Mouse (Mus musculus) lung, adult 2 months (tissue): Measurements from ENCODE around the gene Angptl2. TPM values are rescaled to one million over a fixed set of nuclear protein-coding genes. Genes with fewer than 3 reads are reported as not detected.

Source experiments
- DNase-seq: peaks from one replicate; pipeline ENCODE4 v3.0.0; 2022
- H3K4me1 ChIP-seq: fragments of 200-500 bp; 2 replicates; pipeline ENCODE4 v1.6.1; 2011; ENCODE audit warnings: low read length; ENCODE audit not compliant: control insufficient read depth, insufficient read depth
- H3K4me3 ChIP-seq: fragments of 200-500 bp; replicated peaks from 2 replicates; pipeline ENCODE3; 2011; ENCODE audit warnings: low read depth, mild to moderate bottlenecking, control low read depth, low read length; ENCODE audit errors: extremely low read depth
- CTCF ChIP-seq: fragments of 200-500 bp; IDR thresholded peaks from 2 replicates; pipeline ENCODE4 v1.5.1; 2011; ENCODE audit warnings: mild to moderate bottlenecking, low read length, control low read depth; ENCODE audit not compliant: insufficient read depth
- POLR2A ChIP-seq: fragments of 200-500 bp; IDR thresholded peaks from 2 replicates; pipeline ENCODE4 v1.6.1; 2011; ENCODE audit warnings: low read depth, mild to moderate bottlenecking, control low read depth, low read length, borderline replicate concordance; ENCODE audit errors: extremely low read depth
- WGBS: fragments of 180-500 bp; shearing (Covaris S2); methylation state at CpG from one replicate; pipeline ENCODE4 v1.1.7; 2018; 5-methylcytosine and 5-hydroxymethylcytosine counted together
- polyA plus RNA-seq: library from polyadenylated mRNA; depleted of rRNA; stranded (reverse); fragments of >200 nt; gene quantifications from 2 replicates; pipeline ENCODE4 v1.2.3, GENCODE M21; 2012

Angptl2 gene
- polyA plus RNA-seq, 1 experiment = 98.5 TPM

DNA sequence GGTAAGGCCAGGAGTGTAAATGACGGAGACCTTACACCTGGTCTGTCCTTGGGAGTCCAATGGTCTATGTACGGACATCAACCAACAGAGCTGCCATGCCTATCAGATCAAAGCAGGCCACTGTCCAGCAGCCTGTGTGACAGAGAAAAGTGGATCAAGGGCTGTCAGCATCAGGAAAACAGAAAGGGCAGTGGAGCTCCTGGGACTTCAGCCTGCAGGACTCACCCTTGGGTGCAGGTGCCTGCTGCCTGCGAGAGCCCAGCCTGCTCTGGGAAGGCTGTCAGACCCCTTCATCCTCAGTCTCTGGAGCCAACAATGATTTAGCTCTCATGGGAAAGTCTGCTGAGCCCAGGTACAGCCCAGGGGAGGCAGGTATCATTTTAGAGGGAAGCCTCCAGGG, 45.6 kb downstream of the Angptl2 start:
- 90% methylated on average over 3 of the region's 3 CpGs for WGBS
- peaks cover 4% of the 10 kb centered on the region; the same call in 1 of the 2 replicates for H3K4me1 ChIP-seq
- no peak overlapping the region for H3K4me3 ChIP-seq
- TF ChIP-seq POLR2A = no peak
- TF ChIP-seq CTCF = no peak
- no peak for DNase-seq

DNA sequence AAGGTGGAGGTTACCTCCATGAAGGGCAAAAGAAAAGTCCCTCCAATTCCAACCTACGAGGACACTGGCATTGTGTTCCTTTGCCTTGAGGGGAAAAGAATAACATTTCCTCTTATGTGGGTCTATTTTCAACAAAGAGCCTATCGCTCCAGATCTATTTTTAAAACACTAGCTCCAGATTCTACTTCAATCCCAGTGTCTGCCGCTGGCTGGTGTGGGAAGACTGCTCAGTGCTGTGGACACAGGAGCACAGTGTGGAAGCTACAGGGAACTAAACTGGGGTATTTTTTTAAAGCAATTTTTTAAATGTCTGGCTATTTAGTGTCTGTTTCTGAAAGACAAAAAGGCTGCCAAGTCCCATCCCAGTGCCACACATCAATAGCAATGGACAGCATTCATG, 49.9 kb downstream of the Angptl2 start:
- 48% methylated on average over 3 of the region's 3 CpGs for WGBS
- TF ChIP-seq CTCF (no peak), POLR2A (no peak)
- Histone ChIP-seq H3K4me3 (no peak overlapping the region), H3K4me1 (no peaks in the 10 kb centered on the region)
- no peak for DNase-seq

DNA sequence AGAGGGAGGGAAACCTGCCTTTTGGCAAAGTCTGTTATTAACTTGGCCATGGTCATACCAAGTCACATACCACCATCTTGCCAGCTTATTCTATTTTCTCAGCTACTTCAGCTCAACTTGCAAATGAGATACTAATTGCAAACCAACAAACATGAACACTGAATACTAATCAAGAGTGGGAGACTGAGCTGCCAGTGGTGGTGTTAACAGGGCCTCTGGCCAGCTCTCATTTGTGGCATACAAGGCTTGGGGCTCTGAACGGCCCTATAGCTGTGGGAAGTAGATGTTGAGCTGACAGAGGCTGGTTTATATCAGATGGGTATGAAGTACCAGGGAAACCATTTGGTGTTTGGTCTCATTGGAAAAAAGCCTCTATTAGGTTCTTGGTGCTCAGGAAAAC, 51.2 kb downstream of the Angptl2 start:
- H3K4me1 ChIP-seq = no peaks in the 10 kb centered on the region
- DNase-seq = no peak
- TF ChIP-seq POLR2A = no peak
- TF ChIP-seq CTCF = no peak
- 90% methylated on average over 1 of the region's 1 CpGs for WGBS
- H3K4me3 ChIP-seq = no peak overlapping the region

DNA sequence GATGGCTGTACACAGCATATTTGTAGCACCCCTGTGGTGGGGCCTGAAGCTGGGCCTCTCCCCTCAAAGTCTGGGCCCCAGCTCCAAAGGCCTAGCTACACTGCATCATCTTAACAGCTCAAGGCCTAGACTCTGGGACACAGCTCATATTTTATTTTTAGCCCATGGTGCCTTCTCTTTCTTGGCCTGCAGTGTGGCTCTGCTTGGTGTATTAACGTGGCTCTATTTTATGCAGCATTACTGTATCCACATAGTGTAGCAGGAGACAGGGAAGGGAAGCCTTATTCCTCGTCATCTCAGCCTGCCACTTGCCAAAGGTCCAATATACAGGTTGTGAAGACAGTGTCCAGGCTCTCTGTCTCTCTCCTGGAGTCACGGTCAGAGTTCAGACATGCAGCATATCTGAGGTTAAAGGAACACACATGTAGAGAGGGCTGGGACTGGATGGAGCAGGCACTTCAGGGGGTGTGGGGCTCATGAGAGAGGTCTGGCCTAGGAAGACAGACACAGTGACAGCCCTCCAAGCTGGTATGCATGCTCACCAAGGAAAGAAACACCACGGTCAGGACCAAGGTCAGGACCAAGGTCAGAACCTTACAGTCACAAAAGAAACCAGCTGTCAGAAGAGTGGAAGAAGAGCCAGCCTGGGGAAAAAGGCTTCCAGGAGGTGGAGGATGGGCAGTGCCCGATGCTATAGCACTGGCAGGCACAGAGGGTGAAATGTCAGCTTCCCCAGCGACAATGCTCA, 52.7 kb downstream of the Angptl2 start:
- Histone ChIP-seq H3K4me1 (no peaks in the 10 kb centered on the region), H3K4me3 (no peak overlapping the region)
- DNase-seq = no peak
- TF ChIP-seq CTCF = no peak
- TF ChIP-seq POLR2A = no peak
- 71% methylated on average over 6 of the region's 6 CpGs for WGBS

DNA sequence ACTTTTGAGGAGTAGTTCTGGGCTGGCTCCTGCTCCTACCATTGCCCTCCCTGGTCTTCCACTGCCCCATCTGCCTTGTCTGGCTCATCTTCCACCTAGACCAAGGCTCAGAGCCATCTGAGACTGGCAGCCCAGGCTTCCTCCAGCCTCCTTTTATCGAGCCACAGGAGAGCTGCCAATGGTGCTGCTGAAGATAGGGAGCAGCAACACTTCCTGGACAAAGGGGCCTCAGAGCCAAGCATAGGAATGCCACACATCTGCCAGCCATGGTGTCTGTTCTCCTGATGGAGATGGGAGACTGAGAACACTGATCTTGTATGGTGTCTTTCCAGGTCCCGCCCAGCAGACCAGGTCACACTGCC, 53.2 kb downstream of the Angptl2 start:
- DNase-seq = no peak
- WGBS = 68% methylated on average over 2 of the region's 2 CpGs

DNA sequence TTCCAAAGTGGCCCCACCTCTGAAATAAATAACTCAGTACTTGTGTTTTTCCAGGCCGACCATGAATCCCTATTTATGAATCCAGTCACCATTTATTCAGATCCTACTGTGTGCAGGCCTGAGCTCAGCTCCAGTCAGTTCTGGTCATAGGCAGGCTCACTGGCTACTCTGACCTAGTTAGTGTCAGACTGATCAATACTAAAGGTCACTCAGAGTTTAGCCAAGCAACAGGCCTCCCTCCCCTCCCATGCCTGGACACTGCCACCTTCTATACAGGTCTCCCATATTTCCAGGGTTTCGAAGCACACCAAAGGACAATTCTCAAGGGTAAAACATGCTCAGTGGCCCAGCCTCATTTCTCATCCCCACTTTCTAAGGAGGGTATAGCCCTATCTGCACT, 54.7 kb downstream of the Angptl2 start:
- DNase-seq = no peak
- WGBS = 94% methylated on average over 2 of the region's 2 CpGs
- Histone ChIP-seq H3K4me3 (no peak overlapping the region), H3K4me1 (no peaks in the 10 kb centered on the region)
- TF ChIP-seq CTCF (no peak), POLR2A (no peak)

More for the DNA sequence above, 53.2 kb downstream of the Angptl2 start:
- no peak for TF ChIP-seq POLR2A
- no peak for TF ChIP-seq CTCF
- H3K4me3 ChIP-seq = no peak overlapping the region
- no peaks in the 10 kb centered on the region for H3K4me1 ChIP-seq

DNA sequence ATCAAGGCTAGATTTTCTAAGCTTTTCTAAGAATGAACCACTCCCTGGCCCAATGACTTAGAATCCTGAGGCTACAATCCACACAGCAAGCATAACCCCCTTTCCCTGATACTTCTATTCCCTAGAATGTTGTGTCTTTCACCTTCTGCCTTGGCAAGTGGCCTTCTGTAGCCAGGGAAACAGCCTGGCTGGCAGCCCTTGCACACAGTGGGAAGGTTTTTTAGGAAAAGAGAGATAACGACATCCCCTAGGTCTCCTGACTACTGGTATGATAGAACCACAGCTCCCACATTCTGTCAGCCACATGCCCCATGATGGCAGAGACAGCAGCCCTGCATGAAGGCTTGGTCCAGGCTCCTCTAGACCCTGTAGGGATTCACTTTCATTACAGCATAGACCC, 55.6 kb downstream of the Angptl2 start:
- DNase-seq = no peak
- Histone ChIP-seq H3K4me3 (no peak overlapping the region), H3K4me1 (no peaks in the 10 kb centered on the region)
- no peak for TF ChIP-seq CTCF
- TF ChIP-seq POLR2A = no peak
- 78% methylated on average over 1 of the region's 1 CpGs for WGBS

DNA sequence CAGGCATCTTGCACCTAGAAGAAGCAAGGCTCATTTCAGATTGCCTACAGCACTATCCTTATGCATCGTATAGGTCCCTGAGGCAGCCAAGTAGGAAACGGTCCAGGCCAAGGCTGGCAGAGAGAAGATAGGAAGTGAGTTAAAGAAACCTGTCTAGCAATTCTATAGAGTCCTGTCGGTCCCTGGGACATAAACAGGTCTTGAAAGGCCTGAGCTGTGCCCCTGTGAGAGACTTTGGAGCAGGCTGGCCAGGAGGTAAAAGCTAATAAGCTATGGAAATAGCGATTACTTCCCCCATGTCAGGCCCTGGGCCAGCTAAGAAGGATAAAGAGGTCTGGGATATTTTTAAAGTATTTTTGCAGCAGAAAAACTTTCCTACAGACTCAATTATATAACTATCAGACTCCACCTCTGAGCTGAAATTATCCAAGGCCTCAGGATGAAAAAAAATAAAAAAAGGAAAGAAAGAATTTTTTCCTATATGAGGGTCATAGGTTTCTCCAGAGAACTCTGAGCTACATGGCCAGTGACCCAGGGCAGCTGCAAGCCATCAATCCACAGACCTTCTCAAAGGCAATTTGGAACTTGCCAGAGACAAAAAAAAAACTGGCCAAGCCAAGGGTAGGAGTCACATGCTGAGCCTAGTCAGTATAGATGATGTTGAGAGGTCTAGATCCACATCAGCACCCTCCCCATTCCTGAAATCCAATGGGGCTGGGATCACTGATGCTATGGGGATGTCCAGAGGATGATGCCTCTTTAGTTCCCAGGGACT, 57.0 kb downstream of the Angptl2 start:
- H3K4me1 ChIP-seq = no peaks in the 10 kb centered on the region
- no peak for TF ChIP-seq POLR2A
- TF ChIP-seq CTCF = no peak
- 60% methylated on average over 4 of the region's 4 CpGs for WGBS
- no peak for DNase-seq
- H3K4me3 ChIP-seq = no peak overlapping the region

DNA sequence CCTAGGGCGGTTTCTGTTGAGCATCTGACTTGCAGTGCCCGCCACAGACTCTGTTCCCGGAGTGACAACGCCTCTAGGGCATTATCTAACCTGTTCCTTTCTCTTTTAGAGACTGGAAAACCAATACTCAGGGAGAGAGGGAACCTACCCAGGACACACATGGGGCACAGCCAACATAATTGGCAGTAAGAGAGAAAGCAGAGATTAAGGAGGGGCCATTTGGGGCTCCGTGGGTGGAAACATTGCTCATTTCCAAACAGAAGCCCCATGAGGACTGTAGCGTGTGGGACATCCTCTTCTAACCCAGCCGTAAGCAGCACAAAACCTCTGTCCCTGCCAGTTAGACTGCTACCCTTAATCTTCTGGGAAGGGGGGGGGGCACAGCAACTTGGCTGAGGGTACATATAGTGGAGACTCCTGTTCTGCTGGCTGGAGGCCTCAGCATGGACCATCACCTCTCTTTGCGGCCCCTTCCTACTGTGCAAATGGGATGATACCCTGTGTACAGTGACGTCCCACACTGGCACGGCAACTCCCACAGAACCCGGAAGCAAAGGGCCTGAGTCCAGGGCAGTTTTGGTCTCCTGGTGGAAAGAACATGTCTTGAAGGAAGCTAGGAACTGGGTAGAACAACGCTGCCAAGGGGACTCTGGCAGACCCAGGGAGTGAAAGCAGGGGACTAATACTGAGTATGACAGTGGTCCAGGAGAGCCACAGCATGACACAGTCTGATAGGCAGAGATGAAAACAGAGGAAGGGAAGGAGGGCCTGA, 59.0 kb downstream of the Angptl2 start:
- Histone ChIP-seq H3K4me3 (no peak overlapping the region), H3K4me1 (no peaks in the 10 kb centered on the region)
- no peak for TF ChIP-seq POLR2A
- no peak for TF ChIP-seq CTCF
- no peak for DNase-seq
- 77% methylated on average over 12 of the region's 12 CpGs for WGBS

DNA sequence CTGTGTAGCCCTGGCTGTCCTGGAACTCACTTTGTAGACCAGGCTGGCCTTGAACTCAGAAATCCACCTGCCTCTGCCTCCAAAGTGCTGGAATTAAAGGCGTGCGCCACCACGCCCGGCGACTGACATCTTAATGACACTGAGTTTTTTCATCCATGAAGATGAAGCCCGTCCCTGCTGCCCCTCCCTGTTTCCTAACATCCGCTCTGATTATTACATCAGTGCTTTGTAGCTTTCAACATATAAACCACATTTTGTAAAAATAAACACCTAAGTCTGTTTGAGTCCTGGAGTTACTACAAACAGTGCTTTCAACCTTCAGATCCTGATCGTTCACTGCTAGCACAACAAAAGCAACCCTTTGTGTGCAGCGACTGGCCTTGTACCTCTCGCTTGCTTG, 63.9 kb downstream of the Angptl2 start:
- Histone ChIP-seq H3K4me1 (peaks cover 2% of the 10 kb centered on the region), H3K4me3 (no peak overlapping the region)
- no peak for DNase-seq
- no peak for TF ChIP-seq POLR2A
- no peak for TF ChIP-seq CTCF
- WGBS = 69% methylated on average over 10 of the region's 10 CpGs
